Mouse (Mus musculus) bone marrow macrophage, adult 2 months (primary cell): ENCODE measurements at regions not wholly inside any gene's neighbourhood (a gene's known extent, or its start where the extent isn't known, plus 50 kb on each side); places are given as distances from the start of the nearest gene placed in this dataset.

Experiments
- CTCF ChIP-seq: IDR thresholded peaks from 2 replicates; pipeline ENCODE4 v1.5.1; 2012; ENCODE audit warnings: low read depth, mild to moderate bottlenecking, low read length, moderate library complexity
- POLR2A ChIP-seq: IDR thresholded peaks from 2 replicates; pipeline ENCODE4 v1.6.1; 2012; ENCODE audit warnings: mild to moderate bottlenecking, low read depth, low read length, borderline replicate concordance

- no peak for TF ChIP-seq CTCF
- no peak for TF ChIP-seq POLR2A
Measured at GRCm38 (mm10) chr3:37928731-37929130, 204.4 kb upstream of the Gm5148 start.
